Mouse (Mus musculus): Measurements from ENCODE around the gene Mrps15. TPM values are rescaled to one million over a fixed set of nuclear protein-coding genes. Genes with fewer than 3 reads are reported as not detected.

Gene Mrps15
- polyA plus RNA-seq, 1 experiment from 2014 or later, result 151 TPM

GRCm38 (mm10) chr4:126103057-126103581 is 56.4 kb downstream of the Mrps15 start:
- Histone ChIP-seq H3K4me2 (ENCODE audit: low read length) (peak overlapping the region; percentile 97), H3K4me3 (ENCODE audit: control insufficient read depth in 1 of 2, insufficient read depth in 1 of 2, low read depth in 1 of 2, low read length in 2 of 2) (peak overlapping the region; percentile 52 to 90), H3K9ac (ENCODE audit: low read length) (peak overlapping the region; percentile 70), H3K4me1 (ENCODE audit: control insufficient read depth in 2 of 2, insufficient read depth in 2 of 2, low read length in 2 of 2) (peaks cover 37 to 48% of the 10 kb centered on the region in 2 experiments), H3K27ac (replicated peaks in 1 of 2; ENCODE audit: control insufficient read depth in 1 of 2, insufficient read depth in 1 of 2, low read depth in 2 of 2, low read length in 2 of 2) (peak overlapping the region; percentile 95 to 99), H3K27me3 (ENCODE audit: control insufficient read depth, insufficient read depth, low read length) (no peaks in the 10 kb centered on the region), H3K36me3 (ENCODE audit: control insufficient read depth, insufficient read depth, low read length) (peaks cover 16% of the 10 kb centered on the region), H3K9me3 (ENCODE audit: control insufficient read depth, low read length) (no peaks in the 10 kb centered on the region)
- ATAC-seq (ENCODE audit: insufficient number of reproducible peaks, insufficient read depth, low FRiP score, low read depth), result peak; percentile 57
- 1% methylated on average over 15 of the region's 15 CpGs for WGBS

DNA sequence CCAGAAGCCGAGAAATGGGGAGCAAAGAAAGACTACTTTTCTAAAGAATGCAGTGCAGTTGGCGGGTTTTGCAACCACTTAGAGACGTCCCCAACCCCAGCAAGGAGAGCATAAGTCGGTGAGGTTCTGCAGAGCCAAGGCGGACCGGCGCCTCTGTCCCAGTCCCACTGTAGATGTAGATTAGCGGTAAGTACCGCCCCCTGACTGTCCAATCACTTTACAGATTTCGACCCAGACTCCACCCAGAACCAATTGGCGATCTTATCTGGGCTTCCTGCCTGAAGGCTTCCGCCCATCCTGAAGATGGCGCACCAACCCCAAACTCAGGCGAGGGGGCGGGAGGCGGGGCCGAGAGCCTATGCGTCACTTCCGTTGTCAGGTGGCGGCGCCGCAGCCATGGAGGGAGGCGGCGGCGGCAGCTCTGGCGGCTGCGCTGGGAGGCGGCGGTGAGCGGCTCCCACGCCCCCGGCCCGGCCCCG is 56.9 kb downstream of the Mrps15 start, which contains the start of gene Stk40:
Gene Stk40 (plus strand): TSS at position 368 of the 479 bp plus-strand sequence.
- under 1% methylated on average over 34 of the region's 34 CpGs for WGBS
- H3K36me3 ChIP-seq (ENCODE audit: control insufficient read depth, insufficient read depth, low read length), result peaks cover 11% of the 10 kb centered on the region
- peak within 1 kb of the TSS; percentile 94 for H3K9ac ChIP-seq (ENCODE audit: low read length)
- H3K4me1 ChIP-seq (ENCODE audit: control insufficient read depth in 2 of 2, insufficient read depth in 2 of 2, low read length in 2 of 2), result peaks cover 42 to 53% of the 10 kb centered on the region in 2 experiments
- peak; percentile 90 for ATAC-seq (ENCODE audit: insufficient number of reproducible peaks, insufficient read depth, low FRiP score, low read depth)
- H3K4me3 ChIP-seq (ENCODE audit: control insufficient read depth in 1 of 2, insufficient read depth in 1 of 2, low read depth in 1 of 2, low read length in 2 of 2), result peak within 1 kb of the TSS; percentile 66 to 90
- no peaks in the 10 kb centered on the region for H3K9me3 ChIP-seq (ENCODE audit: control insufficient read depth, low read length)
- H3K27ac ChIP-seq (replicated peaks in 1 of 2; ENCODE audit: control insufficient read depth in 1 of 2, insufficient read depth in 1 of 2, low read depth in 2 of 2, low read length in 2 of 2), result peak within 1 kb of the TSS; percentile 95 to 99
- peak within 1 kb of the TSS; percentile 97 for H3K4me2 ChIP-seq (ENCODE audit: low read length)
- no peaks in the 10 kb centered on the region for H3K27me3 ChIP-seq (ENCODE audit: control insufficient read depth, insufficient read depth, low read length)

GRCm38 (mm10) chr4:126104261-126105075 is 57.7 kb downstream of the Mrps15 start:
- H3K36me3 ChIP-seq (ENCODE audit: control insufficient read depth, insufficient read depth, low read length), result 0 out of 2 replicates have a peak, but pooled peaks cover 3% of the 10 kb centered on the region
- peak overlapping the region; percentile 66 to 90 for H3K4me3 ChIP-seq (ENCODE audit: control insufficient read depth in 1 of 2, insufficient read depth in 1 of 2, low read depth in 1 of 2, low read length in 2 of 2)
- peak overlapping the region; percentile 94 for H3K9ac ChIP-seq (ENCODE audit: low read length)
- no peaks in the 10 kb centered on the region for H3K27me3 ChIP-seq (ENCODE audit: control insufficient read depth, insufficient read depth, low read length)
- no peaks in the 10 kb centered on the region for H3K9me3 ChIP-seq (ENCODE audit: control insufficient read depth, low read length)
- peak overlapping the region; percentile 97 for H3K4me2 ChIP-seq (ENCODE audit: low read length)
- no peak for ATAC-seq (ENCODE audit: insufficient number of reproducible peaks, insufficient read depth, low FRiP score, low read depth)
- H3K27ac ChIP-seq (replicated peaks in 1 of 2; ENCODE audit: control insufficient read depth in 1 of 2, insufficient read depth in 1 of 2, low read depth in 2 of 2, low read length in 2 of 2), result peak overlapping the region in 1 of 2 experiments; percentile 95; a peak in 2 of 4 replicates
- peaks cover 49 to 53% of the 10 kb centered on the region in 2 experiments for H3K4me1 ChIP-seq (ENCODE audit: control insufficient read depth in 2 of 2, insufficient read depth in 2 of 2, low read length in 2 of 2)
- 2% methylated on average over 28 of the region's 34 CpGs for WGBS

Other genes with a start within 250 kb of the Mrps15 start
- 1.1 and 1.5 TPM in 2 replicates for gene Csf3r, start 22.4 kb upstream of the Mrps15 start, polyA plus RNA-seq (2014; fragmentation: Nextera tagmentation; extraction: Ambion mirVana)
- 4.6 and 6.4 TPM in 2 replicates for gene Oscp1, start 11.6 kb downstream of the Mrps15 start, polyA plus RNA-seq (2014; fragmentation: Nextera tagmentation; extraction: Ambion mirVana)
- 45.4 and 49.1 TPM in 2 replicates for gene Lsm10, start 49.7 kb downstream of the Mrps15 start, polyA plus RNA-seq (2014; fragmentation: Nextera tagmentation; extraction: Ambion mirVana)
- gene Stk40, start 57.0 kb downstream of the Mrps15 start, polyA plus RNA-seq (2014; fragmentation: Nextera tagmentation; extraction: Ambion mirVana), result 13.1 and 17.8 TPM in 2 replicates
- gene Eva1b, start 100.8 kb downstream of the Mrps15 start, polyA plus RNA-seq (2014; fragmentation: Nextera tagmentation; extraction: Ambion mirVana), result 31.8 and 33.9 TPM in 2 replicates
- gene Sh3d21, start 116.6 kb downstream of the Mrps15 start, polyA plus RNA-seq (2014; fragmentation: Nextera tagmentation; extraction: Ambion mirVana), result 2.5 and 2.7 TPM in 2 replicates
- 132 and 148 TPM in 2 replicates for gene Thrap3, start 155.8 kb downstream of the Mrps15 start, polyA plus RNA-seq (2014; fragmentation: Nextera tagmentation; extraction: Ambion mirVana)
- gene Map7d1, start 209.4 kb downstream of the Mrps15 start, polyA plus RNA-seq (2014; fragmentation: Nextera tagmentation; extraction: Ambion mirVana), result 41.8 and 46.8 TPM in 2 replicates
- 17.8 and 30.5 TPM in 2 replicates for gene Trappc3, start 215.4 kb downstream of the Mrps15 start, polyA plus RNA-seq (2014; fragmentation: Nextera tagmentation; extraction: Ambion mirVana)
- 3.8 and 4.8 TPM in 2 replicates for gene Col8a2, start 239.9 kb downstream of the Mrps15 start, polyA plus RNA-seq (2014; fragmentation: Nextera tagmentation; extraction: Ambion mirVana)